Mouse (Mus musculus): ENCODE measurements at regions not wholly inside any gene's neighbourhood (a gene's known extent, or its start where the extent isn't known, plus 50 kb on each side); places are given as distances from the start of the nearest gene placed in this dataset.

- no peak for DNase-seq (ENCODE audit: low spot score in 2 of 2)
Measured at GRCm38 (mm10) chr4:66622650-66623394, 204.6 kb upstream of the Tlr4 start.

DNA sequence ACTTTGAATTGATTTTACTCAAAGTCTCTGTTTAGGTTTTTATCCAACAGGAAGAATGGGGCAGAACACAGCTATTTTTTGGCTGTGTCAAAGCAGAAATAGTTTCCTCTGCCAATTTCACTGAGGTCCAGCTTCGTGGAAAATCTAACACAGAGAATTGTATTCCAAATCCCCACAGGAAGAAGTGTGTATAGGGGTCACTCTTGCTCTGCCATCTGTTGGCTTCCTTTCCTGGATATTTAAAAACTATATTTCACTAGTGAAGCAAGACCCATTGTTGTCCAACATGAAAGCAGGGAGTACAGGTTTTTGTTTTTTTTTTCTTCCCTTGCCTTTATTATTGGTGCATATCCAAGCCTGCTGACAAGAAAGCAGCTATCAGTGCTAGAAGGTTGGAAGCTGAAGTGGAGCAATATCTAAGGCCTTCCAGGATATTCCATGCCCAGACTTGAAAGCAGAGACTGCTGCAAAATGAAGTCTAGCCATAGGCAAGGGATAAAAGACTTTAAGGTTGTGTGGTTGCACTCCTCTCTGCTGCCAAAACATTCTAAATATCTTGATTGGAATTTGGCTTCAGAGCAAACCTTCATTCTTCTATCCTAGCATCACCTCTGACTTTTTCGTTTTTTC lies 208.5 kb upstream of the Tlr4 start:
- DNase-seq (ENCODE audit: low spot score in 2 of 2), result no peak

GRCm38 (mm10) chr4:66617743-66618736 lies 209.3 kb upstream of the Tlr4 start:
- peak in 1 of 2 experiments; percentile 25 for DNase-seq (ENCODE audit: low spot score in 2 of 2)

DNA sequence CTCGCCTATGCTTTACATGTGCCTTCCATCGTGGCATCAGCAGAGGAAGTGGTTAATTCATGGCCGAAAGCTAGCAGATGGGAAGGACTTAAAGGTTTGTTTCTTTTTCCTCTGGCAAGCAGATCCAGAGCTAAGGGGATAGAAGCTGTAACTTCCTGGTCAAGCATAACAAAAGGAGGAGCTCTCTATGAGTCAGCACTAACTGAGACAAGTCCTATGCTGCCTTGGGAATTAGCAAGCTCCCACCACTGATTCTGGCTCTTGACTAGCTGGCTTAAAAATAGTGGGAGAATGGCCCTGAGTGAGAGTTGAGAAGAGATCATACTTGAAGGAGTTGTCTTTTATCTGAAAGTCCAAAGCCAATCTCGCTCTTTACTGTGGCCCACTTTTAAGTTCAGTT lies 210.3 kb upstream of the Tlr4 start:
- no peak for DNase-seq (ENCODE audit: low spot score in 2 of 2)

DNA sequence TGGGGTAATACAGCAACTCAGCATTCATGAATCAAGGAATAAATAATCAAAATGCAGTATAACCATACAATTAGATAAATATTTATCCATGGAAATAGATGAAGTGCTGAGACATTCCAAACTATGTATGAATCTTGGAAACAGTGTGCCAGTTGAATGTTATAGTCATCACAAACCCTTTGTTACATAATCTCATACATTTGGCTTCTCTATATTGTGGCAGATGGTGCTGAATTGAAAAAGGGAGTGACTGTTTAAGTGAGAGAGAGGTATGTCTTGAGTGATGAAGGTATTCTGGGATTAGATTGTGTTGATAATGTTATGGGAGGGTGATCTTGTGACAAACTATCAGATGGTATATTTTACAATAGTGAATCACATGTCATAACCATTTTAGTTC lies 200.4 kb upstream of the Astn2 start:
- DNase-seq (ENCODE audit: low spot score in 2 of 2), result no peak

DNA sequence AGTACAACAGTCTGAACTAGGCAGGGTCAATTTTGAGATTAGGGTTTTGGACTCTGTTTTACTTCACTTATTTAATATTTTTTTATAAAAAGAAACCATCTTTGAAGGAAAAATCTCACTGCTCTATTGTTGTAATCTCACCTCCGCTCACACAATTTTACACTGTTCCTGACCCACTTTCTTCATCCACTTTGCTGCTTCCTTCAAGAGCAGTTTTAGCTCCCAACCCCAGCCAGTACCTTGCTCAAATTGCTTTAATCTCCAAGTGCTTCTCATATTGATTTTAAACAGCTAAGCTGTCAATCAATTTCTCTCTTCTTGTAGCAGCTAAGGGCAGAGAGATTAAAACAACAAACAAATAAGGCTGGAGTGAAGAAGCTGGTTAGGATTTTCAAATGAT lies 194.3 kb upstream of the Astn2 start:
- no peak for DNase-seq (ENCODE audit: low spot score in 2 of 2)

DNA sequence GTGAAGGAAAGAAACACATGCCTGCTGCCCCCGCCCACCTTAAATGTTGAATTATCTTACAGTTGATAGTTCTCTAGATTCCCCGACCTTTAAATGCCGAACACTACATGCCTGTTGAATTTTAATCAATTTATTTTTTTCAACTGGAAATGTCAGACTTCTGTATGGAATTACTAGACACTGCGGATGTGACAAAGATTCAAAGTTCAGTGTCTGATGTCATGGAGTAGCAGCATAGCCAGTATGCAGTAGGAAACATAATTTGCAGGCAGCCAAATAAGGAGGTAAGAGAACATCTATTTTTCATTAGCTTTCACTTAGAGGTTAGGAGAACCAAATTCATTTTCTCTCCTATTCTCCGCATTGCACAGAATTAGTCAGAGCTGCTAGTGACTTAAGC lies 182.2 kb upstream of the Astn2 start:
- no peak for DNase-seq (ENCODE audit: low spot score in 2 of 2)

DNA sequence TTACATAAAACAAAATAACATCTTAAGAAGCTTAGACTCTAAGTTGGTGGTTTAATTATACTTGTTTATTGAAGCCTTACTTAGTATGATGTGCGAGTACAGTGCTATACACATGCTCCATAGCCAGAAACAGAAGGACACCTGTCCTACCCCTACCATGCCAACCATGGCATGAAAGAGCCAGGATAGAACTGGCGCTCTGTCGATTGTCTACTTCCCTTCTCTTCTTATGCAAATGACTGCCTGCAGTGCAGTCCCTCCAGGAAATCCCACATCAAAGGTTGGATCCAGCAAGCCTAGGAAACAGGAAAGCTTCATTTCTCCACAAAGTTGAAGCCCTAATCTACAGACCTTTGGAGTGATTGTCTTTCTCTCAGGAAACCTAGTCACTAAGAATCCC lies 181.8 kb upstream of the Astn2 start:
- DNase-seq (ENCODE audit: low spot score in 2 of 2), result no peak

GRCm38 (mm10) chr4:66556936-66557335 lies 152.5 kb upstream of the Astn2 start:
- no peak for DNase-seq (ENCODE audit: low spot score in 2 of 2)

- DNase-seq (ENCODE audit: low spot score in 2 of 2), result no peak
Measured at GRCm38 (mm10) chr4:66550306-66551104, 146.1 kb upstream of the Astn2 start.

DNA sequence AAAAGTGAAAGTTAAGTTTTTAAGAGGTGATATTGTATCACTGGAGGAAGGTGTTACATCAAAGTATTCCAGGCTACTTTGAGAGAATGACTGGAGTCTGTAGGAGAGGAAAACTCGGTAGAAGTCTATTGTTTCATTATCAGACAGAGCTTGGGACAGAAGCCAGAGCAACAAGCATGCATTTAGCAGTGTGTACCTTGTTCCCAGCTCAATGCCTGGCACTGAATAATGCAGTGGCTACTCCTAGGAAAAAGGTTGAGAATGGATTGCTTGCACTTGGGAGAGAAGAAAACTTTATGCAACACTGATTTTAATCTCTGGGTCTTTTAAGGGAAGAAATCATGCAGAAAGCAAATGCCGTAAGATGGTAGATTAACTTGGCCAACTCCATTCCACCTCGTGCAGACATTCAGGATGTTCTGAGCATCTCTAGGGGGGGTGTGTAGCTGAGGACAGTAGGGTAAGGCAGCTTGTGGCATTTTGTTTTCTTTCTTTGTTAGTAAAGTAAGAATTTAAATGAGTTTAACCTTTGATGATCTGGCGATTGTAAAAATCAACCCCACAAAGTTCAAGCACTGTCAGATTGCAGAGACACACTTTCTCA lies 138.5 kb upstream of the Astn2 start:
- DNase-seq (ENCODE audit: low spot score in 2 of 2), result no peak

- DNase-seq (ENCODE audit: low spot score in 2 of 2), result no peak
Measured at GRCm38 (mm10) chr4:66524456-66524855, 120.0 kb upstream of the Astn2 start.

- no peak for DNase-seq (ENCODE audit: low spot score in 2 of 2)
Measured at GRCm38 (mm10) chr4:66523886-66524245, 119.5 kb upstream of the Astn2 start.

DNA sequence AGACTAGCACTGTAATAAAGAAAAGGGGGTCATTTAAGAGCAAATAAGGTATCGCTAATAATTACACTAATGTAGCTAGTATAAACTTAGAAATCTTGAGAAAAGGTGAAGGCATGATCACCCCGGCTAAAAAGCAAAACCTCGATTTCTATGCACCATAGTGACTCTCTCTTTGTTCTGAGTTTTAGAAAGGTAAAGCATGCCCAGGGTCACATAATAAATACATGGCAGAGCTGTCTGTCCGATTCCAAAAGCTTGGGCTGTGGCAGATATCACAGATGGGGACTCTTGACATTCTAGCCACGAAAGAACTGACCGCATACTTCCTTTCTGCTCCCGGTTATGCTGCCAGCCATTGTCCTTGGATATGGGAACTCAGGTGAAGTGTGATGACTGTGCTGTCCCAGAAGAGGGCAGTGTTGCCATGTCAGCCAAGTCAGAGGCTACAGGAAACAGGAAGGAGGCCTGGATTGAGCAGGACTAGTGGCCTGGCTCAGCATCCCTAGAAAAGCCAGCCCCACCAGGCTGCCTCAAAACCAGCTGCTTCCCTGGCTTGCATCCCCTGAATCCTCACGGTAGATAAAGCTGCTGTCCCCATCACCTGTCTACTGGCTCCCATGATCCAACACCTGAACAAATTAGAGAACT lies 119.0 kb upstream of the Astn2 start:
- peak; percentile 42 to 54 for DNase-seq (ENCODE audit: low spot score in 2 of 2)

DNA sequence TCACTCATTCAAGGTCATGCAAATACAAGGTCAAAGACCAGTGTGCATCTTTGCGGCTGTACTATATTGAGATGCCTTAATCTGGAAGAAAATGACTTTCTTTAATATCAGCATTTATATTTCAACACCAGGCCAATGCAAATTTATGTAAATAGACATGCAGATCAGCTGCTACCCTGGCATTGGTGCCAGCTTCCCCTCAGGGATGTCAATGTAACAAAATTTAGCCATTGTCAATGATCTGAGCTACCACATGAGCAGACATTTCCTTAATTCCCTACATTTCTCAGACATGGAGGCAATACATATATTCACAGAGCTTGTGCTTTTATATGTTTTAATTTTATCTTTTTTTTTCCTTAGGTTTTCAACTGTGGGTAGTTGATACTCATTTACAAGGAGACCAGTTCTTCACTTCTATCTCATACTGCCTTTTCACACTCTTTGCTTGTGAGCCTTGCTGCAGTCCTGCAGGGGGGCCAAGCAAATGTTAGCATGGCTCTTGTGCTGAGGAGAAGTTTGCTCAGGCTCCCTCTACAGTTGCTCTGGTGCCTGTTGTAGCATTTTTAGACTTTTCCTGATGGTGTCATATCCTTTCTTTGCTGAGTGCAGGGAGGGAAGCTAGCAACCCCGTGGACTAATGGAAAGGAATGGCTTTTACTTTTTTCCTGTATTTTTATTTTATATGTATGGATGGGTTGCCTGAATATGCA lies 117.8 kb upstream of the Astn2 start:
- no peak for DNase-seq (ENCODE audit: low spot score in 2 of 2)

- no peak for DNase-seq (ENCODE audit: low spot score in 2 of 2)
Measured at GRCm38 (mm10) chr4:66520796-66521195, 116.4 kb upstream of the Astn2 start.

DNA sequence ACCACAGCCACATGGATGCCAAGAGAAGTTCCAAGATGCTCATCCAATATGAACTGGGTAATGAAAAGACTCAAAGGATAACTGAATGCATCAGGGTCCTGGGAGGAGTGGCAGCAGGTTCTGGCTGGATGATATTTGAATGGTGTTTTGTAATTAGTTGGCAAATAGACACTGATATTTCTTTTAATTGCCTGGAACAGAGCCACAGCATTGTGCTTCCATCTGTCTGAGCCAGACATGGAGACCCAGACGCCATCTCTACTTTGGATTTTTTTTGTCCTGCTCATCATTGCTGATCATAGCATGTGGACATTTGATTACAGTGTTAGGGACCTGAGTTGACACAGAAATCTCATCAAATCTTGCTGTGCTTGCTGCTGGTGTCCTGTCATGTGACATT lies 111.4 kb upstream of the Astn2 start:
- no peak for DNase-seq (ENCODE audit: low spot score in 2 of 2)

GRCm38 (mm10) chr4:66483496-66483895 lies 79.1 kb upstream of the Astn2 start:
- DNase-seq (ENCODE audit: low spot score in 2 of 2), result no peak

- DNase-seq (ENCODE audit: low spot score in 2 of 2), result peak; percentile 80 to 81
Measured at GRCm38 (mm10) chr4:66482495-66483291, 78.3 kb upstream of the Astn2 start.

All from right cerebral cortex, postnatal 10 days (tissue).